Mouse (Mus musculus): ENCODE data around the gene Plch2. TPM values are rescaled to one million over a fixed set of nuclear protein-coding genes. Genes with fewer than 3 reads are reported as not detected.

The Plch2 gene
- 2.6 and 4.2 TPM in 2 replicates for polyA plus RNA-seq (2011; ENCODE audit: insufficient read depth, insufficient read length, low read depth, missing spikeins)

- H3K9ac ChIP-seq (ENCODE audit: low read depth, poor library complexity, severe bottlenecking): no peak within 1 kb of the TSS
- no peaks in the 10 kb centered on the region for H3K36me3 ChIP-seq (ENCODE audit: control insufficient read depth, insufficient read depth, low read length, poor library complexity, severe bottlenecking)
- H3K27ac ChIP-seq (ENCODE audit: insufficient read depth, low read length): no peak within 1 kb of the TSS
- no peaks in the 10 kb centered on the region for H3K27me3 ChIP-seq (ENCODE audit: control insufficient read depth, insufficient read depth, low read length, poor library complexity, severe bottlenecking)
- H3K4me3 ChIP-seq (ENCODE audit: low read depth, low read length): no peak within 1 kb of the TSS
- H3K9me3 ChIP-seq (replicated peaks; ENCODE audit: control insufficient read depth, insufficient read depth, low read length, poor library complexity, severe bottlenecking): no peaks in the 10 kb centered on the region
- peaks cover 1% of the 10 kb centered on the region for H3K4me1 ChIP-seq (ENCODE audit: control insufficient read depth, insufficient read depth, low read length)
- TF ChIP-seq POLR2A (IDR thresholded peaks at IDR 0.05; ENCODE audit: insufficient read depth, low read length) (no peak), EP300 (IDR thresholded peaks at IDR 0.05; ENCODE audit: insufficient read depth, low read depth, low read length) (no peak), CTCF (IDR thresholded peaks at IDR 0.05; ENCODE audit: low read depth, low read length) (no peak)
Measured at GRCm38 (mm10) chr4:155056724-155057123, at the start of gene Plch2. Plch2 (minus strand) TSS chr4:155056784.

DNA sequence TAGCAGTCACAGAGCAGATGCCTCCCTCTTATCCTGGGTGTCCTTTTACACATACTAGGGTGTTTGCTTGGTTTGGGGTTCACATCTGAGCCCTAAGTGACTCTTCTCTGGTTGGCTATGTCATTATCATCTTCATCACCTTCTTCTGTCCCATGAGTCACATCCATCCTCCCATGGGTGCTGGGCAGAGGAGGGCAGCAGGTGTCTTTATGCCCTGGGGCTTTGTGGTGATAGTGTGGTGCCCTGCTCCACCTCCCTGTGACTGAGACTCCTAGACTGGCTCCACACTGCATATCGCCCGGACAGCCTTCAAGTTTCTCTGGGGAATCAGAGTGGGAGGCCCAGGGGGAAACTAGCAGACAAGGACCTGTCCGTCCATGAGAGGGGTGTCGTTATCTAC lies 42.0 kb upstream of the Plch2 start:
- no peak for TF ChIP-seq POLR2A (IDR thresholded peaks at IDR 0.05; ENCODE audit: insufficient read depth, low read length)
- TF ChIP-seq EP300 (IDR thresholded peaks at IDR 0.05; ENCODE audit: insufficient read depth, low read depth, low read length): no peak
- no peak for TF ChIP-seq CTCF (IDR thresholded peaks at IDR 0.05; ENCODE audit: low read depth, low read length)

GRCm38 (mm10) chr4:155097452-155097851 lies 40.9 kb upstream of the Plch2 start:
- no peak overlapping the region for H3K27ac ChIP-seq (ENCODE audit: insufficient read depth, low read length)
- H3K9me3 ChIP-seq (replicated peaks; ENCODE audit: control insufficient read depth, insufficient read depth, low read length, poor library complexity, severe bottlenecking): no peaks in the 10 kb centered on the region
- no peaks in the 10 kb centered on the region for H3K4me1 ChIP-seq (ENCODE audit: control insufficient read depth, insufficient read depth, low read length)
- H3K36me3 ChIP-seq (ENCODE audit: control insufficient read depth, insufficient read depth, low read length, poor library complexity, severe bottlenecking): no peaks in the 10 kb centered on the region
- no peak overlapping the region for H3K4me3 ChIP-seq (ENCODE audit: low read depth, low read length)
- TF ChIP-seq POLR2A (IDR thresholded peaks at IDR 0.05; ENCODE audit: insufficient read depth, low read length): no peak
- no peak for TF ChIP-seq EP300 (IDR thresholded peaks at IDR 0.05; ENCODE audit: insufficient read depth, low read depth, low read length)
- no peak for TF ChIP-seq CTCF (IDR thresholded peaks at IDR 0.05; ENCODE audit: low read depth, low read length)
- no peaks in the 10 kb centered on the region for H3K27me3 ChIP-seq (ENCODE audit: control insufficient read depth, insufficient read depth, low read length, poor library complexity, severe bottlenecking)
- H3K9ac ChIP-seq (ENCODE audit: low read depth, poor library complexity, severe bottlenecking): no peak overlapping the region

More for the DNA sequence above, 42.0 kb upstream of the Plch2 start:
- no peak overlapping the region for H3K27ac ChIP-seq (ENCODE audit: insufficient read depth, low read length)
- no peaks in the 10 kb centered on the region for H3K27me3 ChIP-seq (ENCODE audit: control insufficient read depth, insufficient read depth, low read length, poor library complexity, severe bottlenecking)
- H3K36me3 ChIP-seq (ENCODE audit: control insufficient read depth, insufficient read depth, low read length, poor library complexity, severe bottlenecking): no peaks in the 10 kb centered on the region
- no peak overlapping the region for H3K4me3 ChIP-seq (ENCODE audit: low read depth, low read length)
- H3K9ac ChIP-seq (ENCODE audit: low read depth, poor library complexity, severe bottlenecking): no peak overlapping the region
- H3K9me3 ChIP-seq (replicated peaks; ENCODE audit: control insufficient read depth, insufficient read depth, low read length, poor library complexity, severe bottlenecking): no peaks in the 10 kb centered on the region
- no peaks in the 10 kb centered on the region for H3K4me1 ChIP-seq (ENCODE audit: control insufficient read depth, insufficient read depth, low read length)

DNA sequence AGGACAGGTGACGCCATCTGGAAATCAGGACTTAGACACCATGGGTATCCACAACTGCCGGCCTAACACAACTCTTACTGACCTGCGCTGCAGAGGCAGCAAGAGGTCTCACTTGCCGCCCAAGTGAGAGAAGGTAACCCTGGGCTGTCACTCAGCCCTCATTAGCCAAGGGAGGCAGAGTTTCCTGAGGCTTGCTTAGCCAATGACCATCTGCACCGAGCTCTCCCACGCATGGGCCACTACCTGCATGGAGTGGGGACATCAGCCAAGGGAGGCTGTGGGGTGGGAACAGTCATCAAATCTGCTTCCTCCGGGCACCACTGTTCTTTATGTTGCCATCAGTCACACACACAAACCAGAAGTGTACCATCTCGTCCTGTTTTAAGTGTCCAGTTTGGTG lies 39.4 kb upstream of the Plch2 start:
- Histone ChIP-seq H3K9me3 (replicated peaks; ENCODE audit: control insufficient read depth, insufficient read depth, low read length, poor library complexity, severe bottlenecking) (no peaks in the 10 kb centered on the region), H3K9ac (ENCODE audit: low read depth, poor library complexity, severe bottlenecking) (no peak overlapping the region), H3K4me3 (ENCODE audit: low read depth, low read length) (no peak overlapping the region), H3K27ac (ENCODE audit: insufficient read depth, low read length) (no peak overlapping the region), H3K27me3 (ENCODE audit: control insufficient read depth, insufficient read depth, low read length, poor library complexity, severe bottlenecking) (no peaks in the 10 kb centered on the region), H3K4me1 (ENCODE audit: control insufficient read depth, insufficient read depth, low read length) (no peaks in the 10 kb centered on the region), H3K36me3 (ENCODE audit: control insufficient read depth, insufficient read depth, low read length, poor library complexity, severe bottlenecking) (no peaks in the 10 kb centered on the region)
- TF ChIP-seq CTCF (IDR thresholded peaks at IDR 0.05; ENCODE audit: low read depth, low read length) (no peak), EP300 (IDR thresholded peaks at IDR 0.05; ENCODE audit: insufficient read depth, low read depth, low read length) (no peak), POLR2A (IDR thresholded peaks at IDR 0.05; ENCODE audit: insufficient read depth, low read length) (no peak)

DNA sequence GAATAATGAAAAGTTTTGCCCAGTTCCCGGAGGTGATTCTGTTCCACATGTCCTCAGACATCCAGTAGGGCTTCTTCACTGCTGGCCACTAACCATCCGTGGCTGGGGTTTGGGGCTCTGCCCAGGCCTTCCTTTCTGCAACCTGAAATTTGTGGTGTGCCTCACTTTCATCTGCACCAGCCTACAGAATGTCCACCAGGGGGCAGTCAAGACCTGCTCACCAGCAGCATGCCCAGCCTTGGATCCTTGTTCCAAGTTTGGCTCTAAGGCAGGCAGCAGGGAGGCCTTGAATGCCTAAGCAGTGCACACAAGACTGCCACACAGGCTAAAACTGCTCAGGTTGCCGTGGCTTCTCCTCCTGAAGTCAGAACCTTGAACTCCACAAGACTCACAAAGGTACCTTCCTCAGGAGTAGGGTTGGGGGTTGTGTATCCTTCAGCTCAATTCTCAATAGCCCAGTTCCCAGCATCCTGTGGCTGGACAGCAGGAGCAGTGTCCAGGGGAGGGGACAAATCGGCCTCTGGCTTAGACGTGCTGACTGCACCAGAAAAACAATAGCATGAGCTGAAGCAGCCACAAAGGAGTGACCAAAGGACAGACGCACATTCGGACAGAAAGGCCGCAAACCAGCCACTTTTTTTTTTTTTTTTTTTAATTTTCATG lies 38.8 kb upstream of the Plch2 start:
- Histone ChIP-seq H3K27me3 (ENCODE audit: control insufficient read depth, insufficient read depth, low read length, poor library complexity, severe bottlenecking) (no peaks in the 10 kb centered on the region), H3K4me1 (ENCODE audit: control insufficient read depth, insufficient read depth, low read length) (no peaks in the 10 kb centered on the region), H3K36me3 (ENCODE audit: control insufficient read depth, insufficient read depth, low read length, poor library complexity, severe bottlenecking) (no peaks in the 10 kb centered on the region), H3K27ac (ENCODE audit: insufficient read depth, low read length) (no peak overlapping the region), H3K9ac (ENCODE audit: low read depth, poor library complexity, severe bottlenecking) (no peak overlapping the region), H3K9me3 (replicated peaks; ENCODE audit: control insufficient read depth, insufficient read depth, low read length, poor library complexity, severe bottlenecking) (no peaks in the 10 kb centered on the region), H3K4me3 (ENCODE audit: low read depth, low read length) (no peak overlapping the region)
- TF ChIP-seq EP300 (IDR thresholded peaks at IDR 0.05; ENCODE audit: insufficient read depth, low read depth, low read length) (0 out of 2 replicates have a peak, but pooled peaks have one; percentile 20), POLR2A (IDR thresholded peaks at IDR 0.05; ENCODE audit: insufficient read depth, low read length) (no peak), CTCF (IDR thresholded peaks at IDR 0.05; ENCODE audit: low read depth, low read length) (peak; percentile 98)

DNA sequence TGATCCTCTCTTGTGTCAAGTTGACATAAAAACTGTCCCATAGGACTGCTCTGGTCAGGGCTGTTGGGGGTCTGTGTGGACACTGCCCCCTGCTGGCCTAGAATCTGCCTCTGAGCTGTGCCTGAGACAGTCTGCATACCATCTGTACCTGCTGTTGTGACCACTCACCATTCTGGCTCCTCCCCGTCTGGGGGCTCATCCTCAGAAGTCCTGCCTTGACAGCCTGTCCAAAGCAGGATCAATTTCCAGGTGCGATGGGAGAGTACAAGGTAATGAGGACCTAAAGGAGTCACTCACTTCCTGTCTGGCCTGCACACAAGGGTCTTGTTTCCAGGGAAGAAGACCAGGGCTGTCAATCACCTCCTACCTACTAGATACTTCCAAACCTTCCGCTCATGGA lies 38.0 kb upstream of the Plch2 start:
- Histone ChIP-seq H3K9ac (ENCODE audit: low read depth, poor library complexity, severe bottlenecking) (no peak overlapping the region), H3K4me1 (ENCODE audit: control insufficient read depth, insufficient read depth, low read length) (no peaks in the 10 kb centered on the region), H3K4me3 (ENCODE audit: low read depth, low read length) (no peak overlapping the region), H3K9me3 (replicated peaks; ENCODE audit: control insufficient read depth, insufficient read depth, low read length, poor library complexity, severe bottlenecking) (no peaks in the 10 kb centered on the region), H3K27me3 (ENCODE audit: control insufficient read depth, insufficient read depth, low read length, poor library complexity, severe bottlenecking) (no peaks in the 10 kb centered on the region), H3K36me3 (ENCODE audit: control insufficient read depth, insufficient read depth, low read length, poor library complexity, severe bottlenecking) (no peaks in the 10 kb centered on the region), H3K27ac (ENCODE audit: insufficient read depth, low read length) (no peak overlapping the region)
- no peak for TF ChIP-seq EP300 (IDR thresholded peaks at IDR 0.05; ENCODE audit: insufficient read depth, low read depth, low read length)
- TF ChIP-seq POLR2A (IDR thresholded peaks at IDR 0.05; ENCODE audit: insufficient read depth, low read length): no peak
- peak; percentile 93 for TF ChIP-seq CTCF (IDR thresholded peaks at IDR 0.05; ENCODE audit: low read depth, low read length)
